Mouse (Mus musculus): ENCODE results near the gene Chrna1.

The Chrna1 gene

GRCm38 (mm10) chr2:73580166-73580565 lies at the start of gene Chrna1:
Gene Chrna1 (minus strand): TSS chr2:73580338.
- DNase-seq (ENCODE audit: low spot score), result no peak

GRCm38 (mm10) chr2:73618486-73619052 lies 38.4 kb upstream of the Chrna1 start:
- no peak for DNase-seq (ENCODE audit: low spot score)

GRCm38 (mm10) chr2:73616434-73617057 lies 36.4 kb upstream of the Chrna1 start:
- DNase-seq (ENCODE audit: low spot score), result no peak

- DNase-seq (ENCODE audit: low spot score), result no peak
These were observed 35.3 kb upstream of the Chrna1 start for GRCm38 (mm10) chr2:73615456-73615855.

GRCm38 (mm10) chr2:73614303-73614702 lies 34.2 kb upstream of the Chrna1 start:
- no peak for DNase-seq (ENCODE audit: low spot score)

GRCm38 (mm10) chr2:73612941-73613340 lies 32.8 kb upstream of the Chrna1 start:
- no peak for DNase-seq (ENCODE audit: low spot score)

- no peak for DNase-seq (ENCODE audit: low spot score)
These were observed 32.3 kb upstream of the Chrna1 start for GRCm38 (mm10) chr2:73612367-73612914.

GRCm38 (mm10) chr2:73611798-73612197 lies 31.7 kb upstream of the Chrna1 start:
- no peak for DNase-seq (ENCODE audit: low spot score)

- DNase-seq (ENCODE audit: low spot score), result no peak
These were observed 29.6 kb upstream of the Chrna1 start for GRCm38 (mm10) chr2:73609724-73610210.

- DNase-seq (ENCODE audit: low spot score), result no peak
These were observed 29.1 kb upstream of the Chrna1 start for GRCm38 (mm10) chr2:73609067-73609723.

- no peak for DNase-seq (ENCODE audit: low spot score)
These were observed 28.3 kb upstream of the Chrna1 start for GRCm38 (mm10) chr2:73608391-73608790.

- no peak for DNase-seq (ENCODE audit: low spot score)
These were observed 27.5 kb upstream of the Chrna1 start for GRCm38 (mm10) chr2:73607609-73608008.

- DNase-seq (ENCODE audit: low spot score), result no peak
These were observed 27.0 kb upstream of the Chrna1 start for GRCm38 (mm10) chr2:73607146-73607545.

- no peak for DNase-seq (ENCODE audit: low spot score)
These were observed 26.5 kb upstream of the Chrna1 start for GRCm38 (mm10) chr2:73606616-73607015.

- no peak for DNase-seq (ENCODE audit: low spot score)
These were observed 24.9 kb upstream of the Chrna1 start for GRCm38 (mm10) chr2:73605077-73605476.

GRCm38 (mm10) chr2:73604579-73604978 lies 24.4 kb upstream of the Chrna1 start:
- DNase-seq (ENCODE audit: low spot score), result no peak

GRCm38 (mm10) chr2:73600650-73601049 lies 20.5 kb upstream of the Chrna1 start:
- DNase-seq (ENCODE audit: low spot score), result no peak

- DNase-seq (ENCODE audit: low spot score), result no peak
These were observed 17.6 kb upstream of the Chrna1 start for GRCm38 (mm10) chr2:73597772-73598171.

- no peak for DNase-seq (ENCODE audit: low spot score)
These were observed 16.6 kb upstream of the Chrna1 start for GRCm38 (mm10) chr2:73596786-73597185.

- no peak for DNase-seq (ENCODE audit: low spot score)
These were observed 16.2 kb upstream of the Chrna1 start for GRCm38 (mm10) chr2:73596326-73596725.

- DNase-seq (ENCODE audit: low spot score), result no peak
These were observed 12.9 kb upstream of the Chrna1 start for GRCm38 (mm10) chr2:73593101-73593439.

GRCm38 (mm10) chr2:73592231-73593100 lies 12.3 kb upstream of the Chrna1 start:
- no peak for DNase-seq (ENCODE audit: low spot score)
